8 mouse cellular contexts compared by ENCODE assay signal in genomic region chrX:85721226-85721625, GRCm38 (mm10). TPM values are rescaled to one million over a fixed set of nuclear protein-coding genes. Genes with fewer than 3 reads are reported as not detected.
A peak's percentile ranks its signal among the peaks of the same experiment; 100 is the strongest.
DNase-seq lines count a peak whose midpoint lies in the region; ATAC-seq and TF ChIP-seq lines count a peak whose summit lies in the region.
"Had no signal": no experiment of that assay in that cellular context is flagged by ENCODE, and none has a peak within 500 bp of the region (broad histone marks: within the 10 kb centered on the region; RNA-seq: fewer than 3 reads in every experiment).

No protein-coding gene starts in this region.

- H3K27me3 ChIP-seq in kidney, embryonic 14.5 days (ENCODE audit: control insufficient read depth, insufficient read depth, low read length), result no peaks in the 10 kb centered on the region

- no peaks in the 10 kb centered on the region for H3K36me3 ChIP-seq in kidney, embryonic 14.5 days (ENCODE audit: control insufficient read depth, insufficient read depth, low read length)
- H3K36me3 ChIP-seq in ES-E14 (ENCODE audit: control insufficient read depth, insufficient read depth, low read length, poor library complexity, severe bottlenecking), result no peaks in the 10 kb centered on the region

- H3K4me1 ChIP-seq in kidney, embryonic 14.5 days (ENCODE audit: control insufficient read depth, insufficient read depth, low read length), result no peaks in the 10 kb centered on the region
- H3K4me1 ChIP-seq in ES-E14 (ENCODE audit: control insufficient read depth in 2 of 2, insufficient read depth in 2 of 2, low read length in 2 of 2, poor library complexity in 1 of 2), result no peaks in the 10 kb centered on the region

- peak; percentile 37 for DNase-seq in kidney, adult 18-20 months
- DNase-seq in ES-E14 (ENCODE audit: low read depth, low spot score), result no peak
- DNase-seq in c-Kit-negative CD71-positive TER-119-positive erythroid progenitor cells, embryonic 14.5 days (ENCODE audit: low read depth, low spot score), result peak; percentile 1
- peak; percentile 27 to 47 for DNase-seq in spleen, postnatal 10 days (ENCODE audit: low spot score in 2 of 2)
- no peak for DNase-seq in right cerebral cortex, postnatal 4 days
- no peak for DNase-seq in embryo, embryonic 10 days (ENCODE audit: low spot score)
- DNase-seq: midbrain, embryonic 14.5 days had no signal

- H3K9ac ChIP-seq in kidney, embryonic 14.5 days (ENCODE audit: low read depth, low read length), result no peak overlapping the region
- no peak overlapping the region for H3K9ac ChIP-seq in ES-E14 (ENCODE audit: insufficient read depth, low read depth, low read length, poor library complexity, severe bottlenecking)

- in situ Hi-C loops in ES-E14 (cut with MboI; ENCODE audit: low sequenced_read_pairs in 2 of 2, unreplicated experiment in 2 of 2), result no loop called here

- no peak for ATAC-seq in kidney, embryonic 14.5 days (ENCODE audit: low FRiP score, low TSS enrichment)

- H3K4me2 ChIP-seq in kidney, embryonic 14.5 days (replicated peaks; ENCODE audit: low read depth, low read length), result no peak overlapping the region

- H3K4me3 ChIP-seq in kidney, embryonic 14.5 days (ENCODE audit: low read length), result no peak overlapping the region
- H3K4me3 ChIP-seq in ES-E14 (ENCODE audit: insufficient read depth in 1 of 2, low read depth in 1 of 2, low read length in 2 of 2, poor library complexity in 1 of 2, severe bottlenecking in 1 of 2), result no peak overlapping the region

- no peaks in the 10 kb centered on the region for H3K9me3 ChIP-seq in kidney, embryonic 14.5 days (ENCODE audit: control insufficient read depth, low read length)
- H3K9me3 ChIP-seq in ES-E14 (ENCODE audit: control insufficient read depth, insufficient read depth, low read depth, low read length), result no peaks in the 10 kb centered on the region

- no peak overlapping the region for H3K27ac ChIP-seq in kidney, embryonic 14.5 days (ENCODE audit: low read depth, low read length)
- H3K27ac ChIP-seq in ES-E14 (ENCODE audit: insufficient read depth, low read depth, low read length, poor library complexity, severe bottlenecking), result no peak overlapping the region

TF ChIP-seq in ES-E14, 5 proteins besides CTCF, POLR2A, EP300 and RAD21:
- TF ChIP-seq ZC3H11A (IDR thresholded peaks at IDR 0.05; ENCODE audit: borderline replicate concordance, low read depth, low read length) (peak; percentile 29; the same call in 1 of the 2 replicates), MAFK (IDR thresholded peaks at IDR 0.05; ENCODE audit: insufficient read depth, low read depth, low read length) (no peak)
TF ChIP-seq in ES-E14: peak in this region for 1.

RNA-seq across cellular contexts. Expression of gene Gk, which starts 55.4 kb away (rescaled TPM):
- polyA plus RNA-seq in kidney, embryonic 14.5 days (2014; fragmentation: Nextera tagmentation; extraction: Ambion mirVana), result 11.0 and 24.1 TPM in 2 replicates
- total RNA-seq in ES-E14 (2012; rRNA removed), result 7.0 and 8.9 TPM in 2 replicates

Comparison
In these comparisons a context has a peak if more than half of its experiments do, and no peak if none do; other contexts are left out.
1. DNase-seq: peak in kidney, adult 18-20 months (single experiment), c-Kit-negative CD71-positive TER-119-positive erythroid progenitor cells, embryonic 14.5 days (single experiment) and spleen, postnatal 10 days (2 of 2); none in ES-E14 (single experiment), right cerebral cortex, postnatal 4 days (single experiment) and embryo, embryonic 10 days (single experiment).